Mouse (Mus musculus) kidney, postnatal 0 days (tissue): ENCODE measurements around the gene Epn1. TPM values are rescaled to one million over a fixed set of nuclear protein-coding genes. Genes with fewer than 3 reads are reported as not detected.

Experiments
- ATAC-seq: fragments of 200-750 bp; cut with Nextera tagmentation; replicated peaks from 2 replicates; pipeline ENCODE4 v1.8.0; 2017; ENCODE audit warnings: low read depth, moderate number of reproducible peaks, moderate TSS enrichment, moderate library complexity; ENCODE audit not compliant: low FRiP score
- DNase-seq: peaks from one replicate; pipeline ENCODE4 v3.0.0-alpha.2; 2016; ENCODE audit warnings: low spot score
- H3K27ac ChIP-seq: fragments of 300-500 bp; sonication (generic); 2 replicates; pipeline ENCODE4 v1.5.1; 2014; ENCODE audit warnings: mild to moderate bottlenecking
- H3K27me3 ChIP-seq: fragments of 300-500 bp; sonication (generic); 2 replicates; pipeline ENCODE4 v1.6.1; 2014; ENCODE audit warnings: low read length, mixed read lengths; ENCODE audit not compliant: insufficient read depth
- H3K36me3 ChIP-seq: fragments of 300-500 bp; sonication (generic); 2 replicates; pipeline ENCODE4 v1.6.1; 2014; ENCODE audit warnings: low read length, mixed read lengths; ENCODE audit not compliant: insufficient read depth
- H3K4me1 ChIP-seq: fragments of 300-500 bp; sonication (generic); replicated peaks from 2 replicates; pipeline ENCODE4 v1.6.1; 2014; ENCODE audit warnings: antibody characterized with exemption, low read length, mixed read lengths; ENCODE audit not compliant: insufficient read depth
- H3K4me2 ChIP-seq: fragments of 300-500 bp; sonication (generic); 2 replicates; pipeline ENCODE4 v1.6.1; 2014; ENCODE audit warnings: mild to moderate bottlenecking, low read length, moderate library complexity, mixed read lengths
- H3K4me3 ChIP-seq: fragments of 300-500 bp; sonication (generic); replicated peaks from 2 replicates; pipeline ENCODE4 v1.5.1; 2014; ENCODE audit warnings: low read depth, low read length
- H3K9ac ChIP-seq: fragments of 300-500 bp; sonication (generic); 2 replicates; pipeline ENCODE4 v1.6.1; 2014; ENCODE audit warnings: low read depth, low read length
- H3K9me3 ChIP-seq: fragments of 300-500 bp; sonication (generic); replicated peaks from 2 replicates; pipeline ENCODE4 v1.6.1; 2016; ENCODE audit warnings: low read length, inconsistent platforms, mixed read lengths
- CTCF ChIP-seq: IDR thresholded peaks from 2 replicates; pipeline ENCODE4 v1.5.1; 2016; ENCODE audit warnings: antibody characterized with exemption, low read depth, mild to moderate bottlenecking, moderate library complexity
- WGBS: fragments of 180-500 bp; shearing (Covaris S2); extraction: QIAGEN DNeasy Blood & Tissue Kit; methylation state at CpG from one replicate; pipeline ENCODE4 v1.1.7; 2014; 5-methylcytosine and 5-hydroxymethylcytosine counted together
- polyA plus RNA-seq: library from polyadenylated mRNA; unstranded; fragments of >200 nt; fragmentation: Nextera tagmentation; extraction: Ambion mirVana; gene quantifications from 2 replicates; pipeline ENCODE4 v1.2.1, GENCODE M21; 2015

The Epn1 gene
- polyA plus RNA-seq, 1 experiment from 2014 or later, result 61.7 TPM

DNA sequence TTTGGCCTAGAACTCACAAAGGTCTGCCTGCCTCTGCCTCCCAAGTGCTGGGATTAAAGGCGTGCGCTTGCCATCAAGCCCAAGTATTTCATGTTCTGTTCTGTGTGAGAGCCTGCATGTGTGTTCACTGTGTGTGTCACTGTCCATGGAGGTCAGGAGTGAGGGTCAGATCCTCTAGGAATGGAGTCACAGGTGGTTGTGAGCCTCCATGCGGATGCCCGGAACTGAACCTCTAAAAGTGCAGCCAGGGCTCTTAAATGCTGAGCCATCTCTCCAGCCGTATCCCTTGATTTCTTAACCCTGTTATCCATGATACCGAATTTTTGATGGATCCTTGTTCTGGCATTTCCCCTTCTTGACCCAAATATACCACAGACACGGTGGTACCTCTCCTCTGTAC, 43.0 kb upstream of the Epn1 start:
- no peaks in the 10 kb centered on the region for H3K27me3 ChIP-seq
- no peaks in the 10 kb centered on the region for H3K9me3 ChIP-seq
- peaks cover 35% of the 10 kb centered on the region for H3K36me3 ChIP-seq
- no peak overlapping the region for H3K4me3 ChIP-seq
- 94% methylated on average over 7 of the region's 7 CpGs for WGBS
- TF ChIP-seq CTCF, result no peak
- no peak overlapping the region for H3K9ac ChIP-seq
- ATAC-seq (no peak), DNase-seq (no peak)
- 0 out of 2 replicates have a peak, but pooled peaks cover 3% of the 10 kb centered on the region for H3K4me1 ChIP-seq
- H3K4me2 ChIP-seq, result no peak overlapping the region
- H3K27ac ChIP-seq, result no peak overlapping the region

DNA sequence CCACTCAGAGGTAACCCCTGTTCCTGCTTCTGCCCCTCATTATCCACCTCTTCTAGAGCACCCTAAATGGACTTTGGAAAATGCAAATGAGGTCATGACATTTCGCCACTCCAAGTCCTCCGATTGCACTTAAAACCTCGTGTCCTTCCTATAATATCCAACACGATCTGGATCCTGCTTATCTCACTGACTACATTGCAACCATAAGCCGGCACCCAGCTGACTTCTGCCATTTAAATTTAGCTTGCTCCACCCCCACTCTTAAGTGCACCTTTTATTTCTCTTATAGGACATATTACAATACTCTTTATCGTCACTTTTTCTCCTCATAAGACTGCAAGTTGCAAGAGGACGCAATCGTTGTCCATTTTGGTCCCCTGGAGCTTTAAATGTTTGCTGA, 42.6 kb upstream of the Epn1 start:
- no peaks in the 10 kb centered on the region for H3K27me3 ChIP-seq
- ATAC-seq (no peak), DNase-seq (no peak)
- H3K27ac ChIP-seq, result peak overlapping the region; percentile 99; the same call in 1 of the 2 replicates
- WGBS, result 88% methylated on average over 8 of the region's 8 CpGs
- H3K4me1 ChIP-seq, result 0 out of 2 replicates have a peak, but pooled peaks cover 3% of the 10 kb centered on the region
- H3K9me3 ChIP-seq, result no peaks in the 10 kb centered on the region
- TF ChIP-seq CTCF, result no peak
- peak overlapping the region; percentile 69 for H3K4me3 ChIP-seq
- H3K4me2 ChIP-seq, result peak overlapping the region; percentile 60
- H3K9ac ChIP-seq, result peak overlapping the region; percentile 92; the same call in 1 of the 2 replicates
- H3K36me3 ChIP-seq, result peaks cover 30% of the 10 kb centered on the region

DNA sequence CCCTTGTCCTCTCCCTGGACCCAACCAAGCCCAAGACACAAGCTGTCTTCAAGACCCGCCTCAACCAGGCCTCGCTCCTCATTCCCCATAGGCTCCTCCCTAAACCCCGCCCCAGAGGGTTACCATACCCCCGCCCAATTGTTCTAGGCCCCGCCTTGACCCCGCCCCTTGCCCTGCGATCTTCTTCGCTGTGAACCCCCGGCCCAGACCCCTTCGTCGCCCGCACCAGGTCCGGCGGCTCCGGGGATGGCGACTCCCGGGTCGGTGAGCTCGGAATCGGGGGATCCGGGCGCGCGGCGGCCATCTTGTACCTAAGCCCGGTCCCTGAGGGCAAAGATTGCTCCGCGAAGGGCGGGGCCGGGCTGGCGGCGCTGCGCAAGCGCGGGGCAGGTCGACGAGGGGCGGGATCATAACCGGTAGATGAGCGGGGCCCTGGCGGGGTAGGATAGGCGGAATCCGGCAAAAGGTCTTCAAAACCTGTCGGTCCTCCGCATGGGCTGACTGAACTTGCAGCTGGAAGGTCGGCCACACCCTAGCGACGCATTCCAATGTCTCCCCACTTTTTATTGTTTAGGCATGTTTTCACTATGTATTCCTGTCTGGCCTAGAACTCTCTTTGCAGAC, 41.8 kb upstream of the Epn1 start, which contains the start of gene Zfp784:
Gene Zfp784, minus strand, starts transcription at position 338 of the 624 bp plus-strand sequence.
- no peak for TF ChIP-seq CTCF
- peak; percentile 95 for DNase-seq
- WGBS, result under 1% methylated on average over 48 of the region's 48 CpGs
- H3K4me1 ChIP-seq, result 0 out of 2 replicates have a peak, but pooled peaks cover 3% of the 10 kb centered on the region
- peak; percentile 97 for ATAC-seq
- H3K27ac ChIP-seq, result peak within 1 kb of the TSS; percentile 99
- peaks cover 23% of the 10 kb centered on the region for H3K36me3 ChIP-seq
- no peaks in the 10 kb centered on the region for H3K9me3 ChIP-seq
- H3K27me3 ChIP-seq, result no peaks in the 10 kb centered on the region
- H3K9ac ChIP-seq, result peak within 1 kb of the TSS; percentile 92
- H3K4me3 ChIP-seq, result peak within 1 kb of the TSS; percentile 69
- peak within 1 kb of the TSS; percentile 60 for H3K4me2 ChIP-seq

- WGBS, result 26% methylated on average over 5 of the region's 5 CpGs
- no peak for ATAC-seq
- DNase-seq, result no peak
Observed at GRCm38 (mm10) chr7:5038940-5039339, 41.1 kb upstream of the Epn1 start.

GRCm38 (mm10) chr7:5044981-5045380, 35.1 kb upstream of the Epn1 start:
- Histone ChIP-seq H3K4me1 (no peaks in the 10 kb centered on the region), H3K9ac (no peak overlapping the region), H3K4me3 (no peak overlapping the region), H3K36me3 (no peaks in the 10 kb centered on the region), H3K4me2 (no peak overlapping the region), H3K9me3 (no peaks in the 10 kb centered on the region), H3K27me3 (no peaks in the 10 kb centered on the region), H3K27ac (no peak overlapping the region)
- WGBS, result 80% methylated on average over 2 of the region's 2 CpGs
- ATAC-seq (no peak), DNase-seq (no peak)
- no peak for TF ChIP-seq CTCF

More at GRCm38 (mm10) chr7:5038940-5039339, 41.1 kb upstream of the Epn1 start:
- Histone ChIP-seq H3K36me3 (peaks cover 16% of the 10 kb centered on the region), H3K9me3 (no peaks in the 10 kb centered on the region), H3K27ac (no peak overlapping the region; the same call in 1 of the 2 replicates), H3K4me2 (peak overlapping the region; percentile 60), H3K4me1 (0 out of 2 replicates have a peak, but pooled peaks cover 3% of the 10 kb centered on the region), H3K9ac (no peak overlapping the region), H3K27me3 (no peaks in the 10 kb centered on the region), H3K4me3 (peak overlapping the region; percentile 69)
- TF ChIP-seq CTCF, result no peak

DNA sequence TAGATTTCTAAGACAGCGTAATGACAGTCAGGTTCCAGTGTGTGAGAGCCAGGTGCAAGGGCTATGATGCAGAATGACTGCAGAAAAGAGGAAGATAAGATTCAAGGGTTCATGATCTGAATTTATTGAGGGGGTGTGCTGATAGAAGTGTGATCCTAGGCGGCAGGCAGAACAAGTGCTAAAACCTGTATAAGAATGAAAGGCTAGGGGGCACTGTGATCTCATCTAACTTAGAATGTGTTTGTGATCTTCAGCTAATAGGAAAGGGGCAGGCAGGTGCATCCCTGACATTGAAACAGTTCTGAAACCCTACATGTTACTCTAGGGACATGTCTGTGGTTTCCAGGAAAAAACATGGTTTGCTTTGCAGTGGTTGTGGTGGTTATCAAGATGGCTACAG, 33.9 kb upstream of the Epn1 start:
- Histone ChIP-seq H3K27me3 (no peaks in the 10 kb centered on the region), H3K9ac (no peak overlapping the region), H3K27ac (no peak overlapping the region), H3K36me3 (no peaks in the 10 kb centered on the region), H3K4me2 (no peak overlapping the region), H3K4me1 (peaks cover 6% of the 10 kb centered on the region; the same call in 1 of the 2 replicates), H3K4me3 (no peak overlapping the region), H3K9me3 (no peaks in the 10 kb centered on the region)
- 0 out of 2 replicates have a peak, but pooled peaks have one; percentile 23 for TF ChIP-seq CTCF
- whole genome bisulfite sequencing, result 74% methylated on average over 2 of the region's 2 CpGs
- ATAC-seq (no peak), DNase-seq (no peak)
